Mouse (Mus musculus) olfactory bulb, adult 2 months (tissue): Measurements from ENCODE around the gene Ceacam2. TPM values are rescaled to one million over a fixed set of nuclear protein-coding genes. Genes with fewer than 3 reads are reported as not detected.
"Not testable (repeated sequence)": the region's sequence is repeated elsewhere in the genome, so short reads cannot be mapped to it uniquely, and the experiment has no call there.

Experiments
- H3K27ac ChIP-seq: fragments of 200-500 bp; 2 replicates; pipeline ENCODE4 v1.5.1; 2012; ENCODE audit warnings: low read depth, low read length; ENCODE audit not compliant: insufficient read depth
- H3K4me1 ChIP-seq: fragments of 200-500 bp; 2 replicates; pipeline ENCODE4 v1.6.1; 2012; ENCODE audit warnings: low read length; ENCODE audit not compliant: control insufficient read depth, insufficient read depth
- H3K4me3 ChIP-seq: fragments of 200-500 bp; 2 replicates; pipeline ENCODE4 v1.5.1; 2012; ENCODE audit warnings: mild to moderate bottlenecking, low read depth, low read length, moderate library complexity; ENCODE audit not compliant: insufficient read depth
- CTCF ChIP-seq: fragments of 200-500 bp; IDR thresholded peaks from 2 replicates; pipeline ENCODE4 v1.5.1; 2012; ENCODE audit warnings: low read depth, mild to moderate bottlenecking, low read length, moderate library complexity; ENCODE audit not compliant: insufficient read depth
- POLR2A ChIP-seq: fragments of 200-500 bp; IDR thresholded peaks from 2 replicates; pipeline ENCODE4 v1.6.1; 2012; ENCODE audit warnings: mild to moderate bottlenecking, low read depth, low read length, moderate library complexity; ENCODE audit not compliant: insufficient read depth
- WGBS: fragments of 180-500 bp; shearing (Covaris S2); methylation state at CpG from one replicate; pipeline ENCODE4 v1.1.7; 2018; 5-methylcytosine and 5-hydroxymethylcytosine counted together
- polyA plus RNA-seq: library from polyadenylated mRNA; stranded (reverse); fragments of >200 nt; gene quantifications from 2 replicates; pipeline ENCODE4 v1.2.4, GENCODE M21; 2012; ENCODE audit warnings: low replicate concordance; ENCODE audit not compliant: missing spikeins, insufficient read depth, insufficient read length

Ceacam2 gene
- polyA plus RNA-seq, result not detected in 2 replicates

DNA sequence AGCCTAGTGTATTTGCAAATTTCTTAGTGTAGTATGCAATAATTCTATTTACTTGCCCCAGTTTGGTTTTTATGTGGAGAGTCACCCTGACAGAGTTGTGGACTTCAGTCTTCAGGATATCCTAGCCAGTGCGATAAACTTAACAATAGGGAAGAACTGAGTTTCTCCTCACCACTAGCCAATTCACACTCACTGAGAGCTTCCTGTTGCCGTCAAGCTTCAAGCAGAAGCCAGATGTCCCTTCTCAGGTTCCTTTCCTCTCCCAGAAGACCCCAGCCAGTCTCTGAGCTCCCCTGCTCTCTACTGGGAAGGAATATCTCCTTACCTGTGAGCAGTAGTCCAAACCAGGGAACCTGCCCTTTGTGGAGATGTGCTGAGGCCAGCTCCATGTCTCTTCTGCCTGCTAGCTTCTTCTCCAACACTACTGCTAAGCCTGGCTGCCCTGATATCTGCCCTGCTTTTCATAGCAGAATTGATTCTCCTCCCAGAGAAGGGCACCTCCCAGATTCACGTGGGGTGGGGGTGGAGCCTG is at the start of gene Ceacam2:
TSS of gene Ceacam2 (minus strand) at position 482 of the 532 bp plus-strand sequence.
- not testable (repeated sequence) for H3K4me3 ChIP-seq, H3K27ac ChIP-seq, H3K4me1 ChIP-seq
- WGBS, result 73% methylated on average over 3 of the region's 3 CpGs

DNA sequence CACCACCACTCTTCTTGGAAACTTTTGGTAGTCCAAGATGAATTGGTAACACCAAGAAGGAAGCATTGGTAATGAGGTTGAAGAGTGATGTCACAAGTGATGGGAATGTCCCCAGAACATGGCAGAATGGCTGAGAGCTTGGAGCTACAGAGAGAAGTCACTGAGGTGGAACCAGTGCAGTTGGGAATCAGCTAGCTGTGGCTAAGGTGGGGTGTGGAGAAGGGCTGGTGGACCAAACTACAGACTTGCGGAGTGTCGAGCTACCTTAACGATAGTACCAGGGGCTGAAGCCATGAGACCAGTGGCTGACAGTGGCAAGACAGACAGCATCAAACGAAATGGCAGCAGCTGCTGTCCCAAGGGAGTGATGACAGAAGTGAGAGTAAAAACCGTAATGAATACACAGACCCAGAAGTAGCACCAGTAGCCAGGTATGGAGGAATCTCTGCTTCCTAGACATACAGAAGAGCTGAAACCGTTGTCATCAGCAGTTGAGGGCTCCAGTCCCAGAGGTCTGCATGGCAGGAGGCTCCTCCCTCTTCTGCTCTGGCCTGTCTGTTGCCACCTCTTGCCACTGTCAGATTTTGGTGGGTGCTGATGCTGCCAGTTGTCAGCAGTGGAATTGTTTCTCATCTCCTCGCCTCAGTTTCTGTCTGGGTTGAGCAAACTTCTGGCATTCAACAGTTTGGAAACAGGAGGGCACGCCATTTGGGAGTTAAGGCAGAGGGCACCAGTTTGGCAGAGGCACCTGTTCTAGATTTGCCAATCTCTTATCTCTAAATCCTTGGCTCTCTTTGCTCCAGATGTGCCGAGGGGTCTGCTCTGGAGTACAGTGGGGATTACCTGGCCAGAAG is 45.9 kb upstream of the Ceacam2 start:
- 82% methylated on average over 9 of the region's 9 CpGs for WGBS

DNA sequence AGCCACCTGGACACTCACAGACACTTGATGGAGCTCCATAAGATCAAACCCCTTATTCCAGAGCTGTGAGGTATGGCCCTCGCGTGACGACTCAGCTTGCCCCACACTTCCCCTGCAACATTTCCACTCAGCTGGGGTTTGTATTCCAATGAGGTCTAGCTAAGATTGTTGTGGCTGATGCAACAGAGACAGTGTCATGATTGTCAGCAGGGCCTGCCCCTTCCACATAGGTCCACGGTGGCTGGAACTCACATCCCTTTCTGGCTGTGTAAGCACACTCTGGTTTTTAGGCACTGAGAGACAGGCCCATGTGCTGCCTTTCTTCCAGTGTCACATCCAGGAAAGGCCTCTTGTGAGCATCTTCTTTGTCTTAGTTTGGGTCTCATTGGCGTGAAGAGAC is 45.0 kb upstream of the Ceacam2 start:
- Histone ChIP-seq H3K4me1 (no peaks in the 10 kb centered on the region), H3K27ac (no peak overlapping the region), H3K4me3 (no peak overlapping the region)
- TF ChIP-seq POLR2A, result no peak
- TF ChIP-seq CTCF, result no peak
- 89% methylated on average over 5 of the region's 5 CpGs for WGBS

More for the DNA sequence above, 45.9 kb upstream of the Ceacam2 start:
- Histone ChIP-seq H3K4me1 (no peaks in the 10 kb centered on the region), H3K4me3 (no peak overlapping the region), H3K27ac (no peak overlapping the region)
- TF ChIP-seq CTCF (no peak), POLR2A (no peak)

DNA sequence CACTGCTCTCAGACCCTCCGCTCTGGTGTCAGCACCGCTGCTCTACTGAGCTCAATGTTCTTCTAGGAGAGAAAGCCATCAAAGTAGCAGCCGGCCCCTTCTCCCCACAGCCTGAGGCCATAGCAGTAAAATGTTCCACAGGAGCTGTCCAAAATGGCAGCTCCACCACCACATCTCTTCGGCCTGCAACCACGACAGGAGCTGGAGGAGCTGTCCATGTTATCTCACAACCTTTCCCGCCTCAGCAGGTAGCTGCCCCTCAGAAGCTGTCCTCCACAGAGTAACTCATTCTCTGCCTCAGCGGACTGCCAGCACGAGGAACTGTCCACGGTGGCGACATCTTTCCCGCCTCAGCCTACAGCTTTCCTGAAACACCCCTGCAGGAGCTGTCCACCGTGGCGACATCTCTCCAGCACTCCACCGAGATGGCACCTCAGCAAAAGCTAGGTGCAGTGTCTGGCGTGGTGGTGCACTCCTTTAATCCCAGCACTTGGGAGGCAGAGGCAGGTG is 42.7 kb upstream of the Ceacam2 start:
- Histone ChIP-seq H3K4me1 (no peaks in the 10 kb centered on the region), H3K27ac (no peak overlapping the region), H3K4me3 (no peak overlapping the region)
- 86% methylated on average over 15 of the region's 15 CpGs for WGBS
- TF ChIP-seq POLR2A (no peak), CTCF (no peak)

DNA sequence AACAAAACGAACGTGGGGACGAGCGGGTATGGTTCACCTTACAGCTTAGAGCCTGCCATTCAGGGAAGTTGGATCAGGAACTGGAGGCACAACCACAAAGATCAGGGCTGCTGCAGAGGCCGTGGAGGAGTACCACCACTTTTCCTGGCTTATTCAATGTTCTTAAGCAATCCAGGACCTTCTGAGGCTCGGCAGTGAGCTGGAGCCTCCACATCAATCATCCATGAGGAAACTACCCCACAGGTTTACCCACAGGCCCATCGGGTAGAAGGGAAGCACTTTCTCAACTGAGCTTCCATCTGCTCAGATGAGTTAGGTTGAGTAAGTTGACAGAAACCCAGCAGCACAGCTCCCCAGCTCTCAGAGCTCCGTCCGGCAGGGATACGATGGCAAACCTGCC is 39.8 kb upstream of the Ceacam2 start:
- Histone ChIP-seq H3K27ac (no peak overlapping the region), H3K4me1 (no peaks in the 10 kb centered on the region), H3K4me3 (no peak overlapping the region)
- WGBS, result 89% methylated on average over 10 of the region's 10 CpGs
- TF ChIP-seq CTCF, result no peak
- no peak for TF ChIP-seq POLR2A

DNA sequence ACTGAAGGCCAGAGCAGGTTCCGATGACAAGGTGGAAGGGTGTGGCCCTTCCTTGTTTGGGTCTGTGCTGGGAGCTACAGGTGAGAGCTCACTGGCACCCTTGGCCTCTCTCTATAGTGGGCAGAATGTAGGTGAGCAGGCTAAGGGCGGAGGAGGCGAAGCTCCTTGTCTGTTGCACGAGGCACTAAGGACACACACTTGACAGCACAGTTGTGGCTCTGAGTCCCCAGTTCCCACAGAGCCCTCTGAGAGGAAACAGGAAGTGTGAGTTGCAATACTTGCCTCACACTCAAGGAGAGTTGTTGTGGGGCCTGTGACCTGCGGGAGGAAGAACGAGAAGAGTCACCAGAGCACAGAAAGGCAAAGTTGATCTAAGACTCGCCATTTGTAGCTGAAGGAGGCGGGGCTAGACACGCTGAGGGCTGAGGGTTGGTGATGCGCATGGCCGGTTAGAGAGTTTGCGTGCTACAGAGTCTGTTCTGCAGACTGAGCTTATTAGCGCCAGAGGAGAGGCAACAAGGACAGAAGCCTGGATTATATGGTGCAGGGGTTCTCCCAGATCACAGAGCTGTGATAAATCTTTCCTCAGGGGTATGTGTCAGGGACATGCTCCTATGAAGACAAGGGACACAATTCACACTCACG is 37.3 kb upstream of the Ceacam2 start:
- 76% methylated on average over 13 of the region's 14 CpGs for WGBS
- H3K4me1 ChIP-seq, H3K4me3 ChIP-seq, H3K27ac ChIP-seq: not testable (repeated sequence)

DNA sequence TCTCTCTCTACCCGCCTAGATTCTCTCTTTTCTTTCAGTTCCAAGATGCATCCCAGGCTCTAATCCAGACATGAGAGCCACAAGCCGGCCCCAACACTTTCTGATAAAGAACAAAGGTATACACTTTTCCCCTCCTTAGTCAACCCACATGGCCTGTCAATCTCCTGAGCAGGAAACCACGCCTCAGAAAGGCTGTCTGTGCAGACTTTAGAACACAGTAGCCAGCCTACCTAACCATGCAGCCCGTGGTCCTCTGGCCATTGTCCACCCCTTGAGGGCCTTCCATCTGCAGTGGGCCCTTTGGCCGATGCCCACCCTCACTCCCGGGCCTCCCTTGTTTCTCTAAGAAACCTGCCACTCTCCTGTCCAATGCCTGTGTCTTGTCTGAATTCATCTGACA is 36.7 kb upstream of the Ceacam2 start:
- WGBS, result 44% methylated on average over 6 of the region's 6 CpGs
- not testable (repeated sequence) for H3K4me3 ChIP-seq, H3K27ac ChIP-seq, H3K4me1 ChIP-seq

DNA sequence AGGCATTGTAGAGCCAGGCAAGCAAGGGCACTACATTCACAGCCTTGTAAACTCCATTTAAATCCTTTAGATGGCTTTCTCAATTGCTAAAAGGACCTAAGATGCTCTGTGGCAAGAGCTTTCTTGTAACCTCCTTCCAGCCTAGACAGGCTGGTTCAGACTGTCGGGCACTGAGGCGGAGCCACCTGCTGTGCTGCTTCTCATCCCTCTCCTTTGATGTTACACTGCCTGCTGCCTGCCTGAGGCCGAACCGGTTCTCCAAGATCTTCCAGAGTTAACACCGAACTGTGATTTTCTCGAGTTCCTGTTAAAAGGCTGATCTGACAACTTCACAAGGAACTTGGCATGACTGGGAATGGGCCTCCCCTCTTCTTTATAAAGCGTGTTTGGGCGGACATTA is 36.2 kb upstream of the Ceacam2 start:
- 24% methylated on average over 8 of the region's 8 CpGs for WGBS
- Histone ChIP-seq H3K27ac (no peak overlapping the region), H3K4me1 (no peaks in the 10 kb centered on the region), H3K4me3 (no peak overlapping the region)
- TF ChIP-seq POLR2A, result no peak
- no peak for TF ChIP-seq CTCF

DNA sequence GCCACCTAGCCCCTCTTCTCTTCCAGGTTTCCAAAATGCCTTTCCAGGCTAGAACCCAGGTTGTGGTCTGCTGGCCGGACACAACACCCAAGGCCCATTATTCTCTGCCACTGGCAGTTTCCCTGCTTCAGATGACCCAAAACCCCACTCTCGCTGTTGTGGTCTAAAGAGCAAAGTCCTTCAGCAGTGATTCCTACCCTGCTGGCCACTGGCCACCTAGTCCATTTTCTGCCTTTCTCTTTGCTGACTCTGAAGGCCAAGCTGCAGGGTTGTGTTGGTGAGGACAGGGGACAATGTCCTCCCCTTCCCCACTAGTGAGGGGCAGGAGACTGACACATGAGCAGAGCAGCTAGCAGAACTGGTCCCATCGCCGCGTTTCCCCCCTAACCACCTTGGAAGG is 35.4 kb upstream of the Ceacam2 start:
- no peak overlapping the region for H3K27ac ChIP-seq
- no peaks in the 10 kb centered on the region for H3K4me1 ChIP-seq
- 88% methylated on average over 5 of the region's 5 CpGs for WGBS
- H3K4me3 ChIP-seq, result no peak overlapping the region
- no peak for TF ChIP-seq POLR2A
- TF ChIP-seq CTCF, result no peak

DNA sequence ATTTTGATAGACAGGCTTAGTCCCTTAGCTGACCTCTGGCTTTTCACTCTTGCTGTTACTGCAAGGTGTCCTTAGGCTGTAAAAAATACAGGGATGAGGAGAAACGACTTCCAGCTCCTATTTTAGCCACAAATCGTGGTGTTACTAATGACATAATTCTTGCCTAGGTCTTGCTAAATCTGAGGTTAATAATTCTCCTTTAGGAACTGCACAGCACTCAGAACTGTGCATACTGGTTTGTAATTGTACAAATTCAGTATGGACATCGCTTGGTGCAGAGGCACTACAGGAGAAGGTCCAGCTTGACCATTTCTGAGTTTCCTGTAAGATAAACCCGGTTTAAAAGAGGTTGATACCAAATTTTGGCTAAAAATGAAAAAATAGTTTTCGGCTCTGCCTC is 34.1 kb upstream of the Ceacam2 start:
- H3K4me1 ChIP-seq, H3K4me3 ChIP-seq, H3K27ac ChIP-seq: not testable (repeated sequence)
- 79% methylated on average over 5 of the region's 5 CpGs for WGBS
